Mouse (Mus musculus) MEL (cell line): ENCODE measurements around the gene Tmem86a. TPM values are rescaled to one million over a fixed set of nuclear protein-coding genes. Genes with fewer than 3 reads are reported as not detected.

ENCODE experiments used
- DNase-seq: peaks from one replicate; pipeline ENCODE4 v3.0.0; 2011; ENCODE audit warnings: low read depth, low spot score
- H3K27ac ChIP-seq: 2 replicates; pipeline ENCODE4 v1.5.1; 2012; ENCODE audit warnings: low read depth, mild to moderate bottlenecking, control low read depth, low read length, moderate library complexity; ENCODE audit not compliant: control insufficient read depth
- H3K27me3 ChIP-seq, 2 experiments: fragments of 150-350 bp in 1 of 2; sonication (generic) in 1 of 2; 2 replicates each; pipeline ENCODE4 v1.6.1; 2012; ENCODE audit warnings: low read length in 2 of 2, mild to moderate bottlenecking in 2 of 2, improper control_type of control experiment in 1 of 2, moderate library complexity in 1 of 2; ENCODE audit not compliant: insufficient read depth in 2 of 2, control insufficient read depth in 1 of 2
- H3K36me3 ChIP-seq, 2 experiments: 2 replicates each; pipeline ENCODE4 v1.6.1; 2012 to 2014; ENCODE audit warnings: low read length in 2 of 2, improper control_type of control experiment in 1 of 2, inconsistent platforms in 1 of 2, mild to moderate bottlenecking in 1 of 2; ENCODE audit not compliant: insufficient read depth in 2 of 2, control insufficient read depth in 1 of 2
- H3K4me1 ChIP-seq, 2 experiments: fragments of 150-350 bp in 1 of 2; sonication (generic) in 1 of 2; 2 replicates each; pipeline ENCODE4 v1.6.1; 2012; ENCODE audit warnings: low read length in 2 of 2, improper control_type of control experiment in 1 of 2, mild to moderate bottlenecking in 1 of 2; ENCODE audit not compliant: insufficient read depth in 2 of 2, control insufficient read depth in 1 of 2
- H3K4me3 ChIP-seq, 2 experiments: fragments of 150-350 bp in 1 of 2; sonication (generic) in 1 of 2; 2 replicates each; pipeline ENCODE4 v1.5.1; 2012; ENCODE audit warnings: low read depth in 2 of 2, low read length in 2 of 2, mild to moderate bottlenecking in 2 of 2, moderate library complexity in 2 of 2, control low read depth in 1 of 2, improper control_type of control experiment in 1 of 2; ENCODE audit not compliant: control insufficient read depth in 1 of 2, insufficient read depth in 1 of 2
- H3K79me2 ChIP-seq: 2 replicates; pipeline ENCODE4 v1.6.1; 2012; ENCODE audit warnings: mild to moderate bottlenecking, low read length, moderate library complexity; ENCODE audit not compliant: control insufficient read depth, poor library complexity, insufficient read depth
- H3K9ac ChIP-seq: 2 replicates; pipeline ENCODE4 v1.6.1; 2012; ENCODE audit warnings: low read depth, mild to moderate bottlenecking, control low read depth, low read length, moderate library complexity; ENCODE audit not compliant: control insufficient read depth, poor library complexity, severe bottlenecking
- H3K9me3 ChIP-seq: fragments of 150-350 bp; sonication (generic); replicated peaks from 2 replicates; pipeline ENCODE4 v1.6.1; 2012; ENCODE audit warnings: mild to moderate bottlenecking, low read length, improper control_type of control experiment, moderate library complexity; ENCODE audit not compliant: insufficient read depth
- CHD2 ChIP-seq: IDR thresholded peaks from 2 replicates; pipeline ENCODE4 v1.6.1; 2011; ENCODE audit warnings: low read length, improper control_type of control experiment
- E2F4 ChIP-seq: IDR thresholded peaks from 2 replicates; pipeline ENCODE4 v1.6.1; 2011; ENCODE audit warnings: low read depth, low read length, improper control_type of control experiment, borderline replicate concordance
- ELF1 ChIP-seq: IDR thresholded peaks from 2 replicates; pipeline ENCODE4 v1.6.1; 2014; ENCODE audit warnings: low read depth, mild to moderate bottlenecking, inconsistent platforms, low read length, improper control_type of control experiment, moderate library complexity
- EP300 ChIP-seq, 2 experiments: IDR thresholded peaks; 2 replicates each; pipeline ENCODE4 v1.6.1; 2011; ENCODE audit warnings: improper control_type of control experiment in 2 of 2, low read length in 2 of 2, low read depth in 1 of 2, mild to moderate bottlenecking in 1 of 2
- GABPA ChIP-seq: IDR thresholded peaks from 2 replicates; pipeline ENCODE4 v1.6.1; 2012; ENCODE audit warnings: low read depth, mild to moderate bottlenecking, inconsistent platforms, low read length, improper control_type of control experiment, moderate library complexity
- GATA1 ChIP-seq: IDR thresholded peaks from 2 replicates; pipeline ENCODE4 v1.6.1; 2011; ENCODE audit warnings: low read depth, low read length, improper control_type of control experiment
- JUND ChIP-seq: IDR thresholded peaks from 2 replicates; pipeline ENCODE4 v1.6.1; 2011; ENCODE audit warnings: low read depth, mild to moderate bottlenecking, improper control_type of control experiment, low read length
- KAT2A ChIP-seq: conservative IDR thresholded peaks from 2 replicates; pipeline ENCODE4 v1.6.1; 2012; ENCODE audit warnings: low read depth, low read length, improper control_type of control experiment, inconsistent platforms
- MAFK ChIP-seq: IDR thresholded peaks from 2 replicates; pipeline ENCODE4 v1.6.1; 2011; ENCODE audit warnings: low read depth, mild to moderate bottlenecking, low read length, improper control_type of control experiment, borderline replicate concordance
- MAX ChIP-seq: IDR thresholded peaks from 2 replicates; pipeline ENCODE4 v1.6.1; 2011; ENCODE audit warnings: low read length, improper control_type of control experiment
- MEF2A ChIP-seq: IDR thresholded peaks from 2 replicates; pipeline ENCODE4 v1.6.1; 2014; ENCODE audit warnings: low read depth, mild to moderate bottlenecking, inconsistent platforms, low read length, improper control_type of control experiment; ENCODE audit not compliant: poor library complexity, insufficient replicate concordance, severe bottlenecking; ENCODE audit errors: extremely low read depth
- POLR2AphosphoS2 ChIP-seq: IDR thresholded peaks from 2 replicates; pipeline ENCODE4 v1.6.1; 2011; ENCODE audit warnings: low read length, improper control_type of control experiment
- RAD21 ChIP-seq: IDR thresholded peaks from 2 replicates; pipeline ENCODE4 v1.6.1; 2011; ENCODE audit warnings: mild to moderate bottlenecking, low read depth, low read length, improper control_type of control experiment
- SIN3A ChIP-seq: IDR thresholded peaks from 2 replicates; pipeline ENCODE4 v1.6.1; 2012; ENCODE audit warnings: low read length, improper control_type of control experiment, inconsistent platforms
- TAL1 ChIP-seq: IDR thresholded peaks from 2 replicates; pipeline ENCODE4 v1.6.1; 2012; ENCODE audit warnings: mild to moderate bottlenecking, inconsistent platforms, low read length, moderate library complexity, mixed read lengths
- TBP ChIP-seq: IDR thresholded peaks from 2 replicates; pipeline ENCODE4 v1.8.0; 2011; ENCODE audit warnings: low read depth, low read length, improper control_type of control experiment
- TCF12 ChIP-seq: IDR thresholded peaks from 2 replicates; pipeline ENCODE4 v1.6.1; 2014; ENCODE audit warnings: low read depth, mild to moderate bottlenecking, inconsistent platforms, low read length, improper control_type of control experiment, moderate library complexity
- UBTF ChIP-seq: IDR thresholded peaks from 2 replicates; pipeline ENCODE4 v1.6.1; 2012; ENCODE audit warnings: low read depth, mild to moderate bottlenecking, inconsistent platforms, low read length, improper control_type of control experiment, moderate library complexity, borderline replicate concordance; ENCODE audit not compliant: insufficient read depth
- ZC3H11A ChIP-seq: IDR thresholded peaks from 2 replicates; pipeline ENCODE4 v1.6.1; 2012; ENCODE audit warnings: low read depth, mild to moderate bottlenecking, inconsistent platforms, low read length, improper control_type of control experiment
- ZKSCAN1 ChIP-seq: IDR thresholded peaks from 2 replicates; pipeline ENCODE4 v1.6.1; 2012; ENCODE audit warnings: low read depth, mild to moderate bottlenecking, inconsistent platforms, low read length, improper control_type of control experiment, moderate library complexity
- ZMIZ1 ChIP-seq: IDR thresholded peaks from 2 replicates; pipeline ENCODE4 v1.6.1; 2012; ENCODE audit warnings: low read depth, mild to moderate bottlenecking, inconsistent platforms, low read length, improper control_type of control experiment, moderate library complexity
- polyA plus RNA-seq, 2 experiments: library from polyadenylated mRNA; stranded (reverse) in 1 of 2; unstranded in 1 of 2; fragments of >175 nt in 1 of 2; fragments of >200 nt in 1 of 2; gene quantifications; 2 replicates each; pipeline versions ENCODE4 v1.2.1 to v1.2.4; 2012; ENCODE audit warnings: low replicate concordance in 2 of 2, low read depth in 1 of 2; ENCODE audit not compliant: insufficient read length in 2 of 2, insufficient read depth in 1 of 2, missing spikeins in 1 of 2
- total RNA-seq: library from RNA; depleted of rRNA; stranded (reverse); fragments of 300-350 nt; gene quantifications from 2 replicates; pipeline ENCODE4 v1.2.3, GENCODE M21; 2012

The Tmem86a gene
- total and polyA plus RNA-seq, 3 experiments: 0.27 to 0.54 TPM; not detected in 1

DNA sequence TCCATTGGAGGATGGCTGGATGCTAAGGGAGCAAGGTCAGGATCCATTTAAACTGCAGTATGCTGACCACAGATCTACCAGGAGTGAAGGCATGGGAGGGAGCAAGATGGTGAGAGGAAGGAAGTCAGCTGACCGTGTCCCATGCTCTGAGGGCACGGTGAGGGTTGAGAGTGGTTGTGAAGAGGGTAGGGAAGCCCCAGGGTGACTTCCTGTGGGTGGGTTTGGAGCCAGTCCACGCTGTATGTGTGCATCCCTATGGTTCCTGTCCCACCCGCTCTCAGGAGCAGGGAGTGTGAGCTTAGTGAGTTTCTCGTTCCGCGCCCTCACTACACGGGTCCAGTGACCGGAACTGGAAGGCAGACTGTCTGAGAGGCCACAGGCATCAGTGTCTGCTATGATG lies 5.3 kb downstream of the Tmem86a start:
- Histone ChIP-seq H3K4me3 (no peak overlapping the region), H3K9me3 (no peaks in the 10 kb centered on the region), H3K27ac (no peak overlapping the region), H3K4me1 (peaks cover 0 to 11% of the 10 kb centered on the region in 2 experiments; a peak in 3 of 4 replicates), H3K36me3 (peaks cover 0 to 9% of the 10 kb centered on the region in 2 experiments; a peak in 2 of 4 replicates), H3K79me2 (no peaks in the 10 kb centered on the region), H3K27me3 (no peaks in the 10 kb centered on the region), H3K9ac (no peak overlapping the region)
- TF ChIP-seq TBP (no peak), MEF2A (no peak), GATA1 (no peak), ELF1 (no peak), TAL1 (no peak), KAT2A (no peak), SIN3A (no peak), CHD2 (no peak), GABPA (no peak), EP300 (IDR thresholded peaks at IDR 0.05; ENCODE audit: low read depth in 1 of 2, low read length in 2 of 2) (no peak)
- DNase-seq: no peak

DNA sequence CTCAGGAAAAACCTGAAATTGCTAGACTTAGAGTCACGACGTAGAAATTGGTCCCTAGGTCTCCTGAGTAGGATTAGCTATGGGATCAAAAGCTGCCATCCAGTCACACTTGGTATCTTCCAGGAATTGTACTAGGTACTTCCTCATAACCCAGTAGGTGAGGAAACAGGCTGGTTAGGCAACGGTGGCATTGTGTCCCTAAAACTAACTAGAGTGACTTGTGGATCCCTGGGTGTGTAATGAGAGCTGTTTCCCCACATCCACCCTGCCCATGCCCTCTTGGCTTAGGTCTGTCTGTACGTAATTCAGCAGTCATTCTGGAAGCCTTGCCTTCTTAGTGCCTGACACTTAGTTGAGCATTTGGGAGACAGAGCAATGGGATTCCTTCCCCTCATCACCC lies 5.9 kb downstream of the Tmem86a start:
- no peaks in the 10 kb centered on the region for H3K9me3 ChIP-seq
- no peak overlapping the region for H3K4me3 ChIP-seq
- no peaks in the 10 kb centered on the region for H3K79me2 ChIP-seq
- H3K9ac ChIP-seq: no peak overlapping the region
- H3K36me3 ChIP-seq: peaks cover 0 to 6% of the 10 kb centered on the region in 2 experiments; a peak in 2 of 4 replicates
- H3K4me1 ChIP-seq: peaks cover 0 to 7% of the 10 kb centered on the region in 2 experiments; a peak in 3 of 4 replicates
- no peaks in the 10 kb centered on the region for H3K27me3 ChIP-seq
- TF ChIP-seq GABPA: no peak
- TF ChIP-seq MAX: no peak
- TF ChIP-seq TCF12: no peak
- TF ChIP-seq MAFK: no peak
- no peak for TF ChIP-seq KAT2A
- TF ChIP-seq JUND: no peak
- TF ChIP-seq SIN3A: no peak
- TF ChIP-seq ZC3H11A: no peak
- no peak for TF ChIP-seq TBP
- no peak for TF ChIP-seq POLR2AphosphoS2
- no peak for TF ChIP-seq UBTF
- no peak for TF ChIP-seq ZMIZ1
- TF ChIP-seq E2F4: no peak
- TF ChIP-seq EP300 (IDR thresholded peaks at IDR 0.05; ENCODE audit: low read depth in 1 of 2, low read length in 2 of 2): no peak
- TF ChIP-seq ZKSCAN1: no peak
- no peak for TF ChIP-seq CHD2
- TF ChIP-seq RAD21: no peak
- DNase-seq: no peak
- no peak overlapping the region for H3K27ac ChIP-seq
